Mouse (Mus musculus): ENCODE data around the gene Rab11b.

Rab11b gene

GRCm38 (mm10) chr17:33713271-33713670, 47.1 kb downstream of the Rab11b start:
- DNase-seq: no peak

- DNase-seq: no peak
These were observed 50.5 kb downstream of the Rab11b start for GRCm38 (mm10) chr17:33709834-33710233.

- no peak for DNase-seq
These were observed 57.2 kb downstream of the Rab11b start for GRCm38 (mm10) chr17:33703091-33703490.

GRCm38 (mm10) chr17:33702178-33702577, 58.2 kb downstream of the Rab11b start:
- no peak for DNase-seq

- no peak for DNase-seq
These were observed 64.9 kb downstream of the Rab11b start for GRCm38 (mm10) chr17:33695471-33695870.
